Mouse (Mus musculus): Measurements from ENCODE around the gene Unc5b. TPM values are rescaled to one million over a fixed set of nuclear protein-coding genes. Genes with fewer than 3 reads are reported as not detected.
A peak's percentile ranks its signal among the peaks of the same experiment; 100 is the strongest.
"Not testable (repeated sequence)": the region's sequence is repeated elsewhere in the genome, so short reads cannot be mapped to it uniquely, and the experiment has no call there.

The Unc5b gene
- polyA plus RNA-seq, 1 experiment from 2014 or later = 7.9 TPM

GRCm38 (mm10) chr10:60743681-60744080, 87.7 kb downstream of the Unc5b start:
- WGBS = 65% methylated on average over 9 of the region's 9 CpGs
- H3K4me2 ChIP-seq (replicated peaks; ENCODE audit: low read depth, low read length) = no peak overlapping the region
- no peaks in the 10 kb centered on the region for H3K27me3 ChIP-seq (ENCODE audit: control insufficient read depth, insufficient read depth, low read length)
- ATAC-seq (ENCODE audit: low FRiP score, low TSS enrichment) = no peak
- no peaks in the 10 kb centered on the region; the same call in 1 of the 2 replicates for H3K36me3 ChIP-seq (ENCODE audit: control insufficient read depth, insufficient read depth, low read length)
- H3K27ac ChIP-seq (ENCODE audit: low read depth, low read length) = peak overlapping the region; percentile 37; the same call in 1 of the 2 replicates
- H3K4me1 ChIP-seq (ENCODE audit: control insufficient read depth, insufficient read depth, low read length) = 0 out of 2 replicates have a peak, but pooled peaks cover 5% of the 10 kb centered on the region
- H3K9me3 ChIP-seq (ENCODE audit: control insufficient read depth, low read length) = no peaks in the 10 kb centered on the region
- H3K9ac ChIP-seq (ENCODE audit: low read depth, low read length) = no peak overlapping the region
- no peak overlapping the region for H3K4me3 ChIP-seq (ENCODE audit: low read length)

GRCm38 (mm10) chr10:60742942-60743341, 88.4 kb downstream of the Unc5b start:
- Histone ChIP-seq H3K4me1 (ENCODE audit: control insufficient read depth, insufficient read depth, low read length) (0 out of 2 replicates have a peak, but pooled peaks cover 5% of the 10 kb centered on the region), H3K27ac (ENCODE audit: low read depth, low read length) (no peak overlapping the region), H3K9me3 (ENCODE audit: control insufficient read depth, low read length) (no peaks in the 10 kb centered on the region), H3K4me3 (ENCODE audit: low read length) (no peak overlapping the region), H3K27me3 (ENCODE audit: control insufficient read depth, insufficient read depth, low read length) (no peaks in the 10 kb centered on the region), H3K4me2 (replicated peaks; ENCODE audit: low read depth, low read length) (no peak overlapping the region), H3K9ac (ENCODE audit: low read depth, low read length) (no peak overlapping the region), H3K36me3 (ENCODE audit: control insufficient read depth, insufficient read depth, low read length) (no peaks in the 10 kb centered on the region; the same call in 1 of the 2 replicates)
- WGBS = 77% methylated on average over 6 of the region's 6 CpGs
- ATAC-seq (ENCODE audit: low FRiP score, low TSS enrichment) = no peak

GRCm38 (mm10) chr10:60742296-60742695, 89.1 kb downstream of the Unc5b start:
- not testable (repeated sequence) for H3K4me3 ChIP-seq (ENCODE audit: low read length); ATAC-seq (ENCODE audit: low FRiP score, low TSS enrichment)
- 62% methylated on average over 1 of the region's 1 CpGs for WGBS

GRCm38 (mm10) chr10:60741435-60741834, 89.9 kb downstream of the Unc5b start:
- Histone ChIP-seq H3K27ac (ENCODE audit: low read depth, low read length) (no peak overlapping the region), H3K4me3 (ENCODE audit: low read length) (no peak overlapping the region), H3K9me3 (ENCODE audit: control insufficient read depth, low read length) (no peaks in the 10 kb centered on the region), H3K9ac (ENCODE audit: low read depth, low read length) (no peak overlapping the region), H3K4me1 (ENCODE audit: control insufficient read depth, insufficient read depth, low read length) (peaks cover 14% of the 10 kb centered on the region; the same call in 1 of the 2 replicates), H3K4me2 (replicated peaks; ENCODE audit: low read depth, low read length) (no peak overlapping the region), H3K27me3 (ENCODE audit: control insufficient read depth, insufficient read depth, low read length) (no peaks in the 10 kb centered on the region), H3K36me3 (ENCODE audit: control insufficient read depth, insufficient read depth, low read length) (no peaks in the 10 kb centered on the region; the same call in 1 of the 2 replicates)
- WGBS = 75% methylated on average over 7 of the region's 7 CpGs
- ATAC-seq (ENCODE audit: low FRiP score, low TSS enrichment) = no peak

More at GRCm38 (mm10) chr10:60742296-60742695, 89.1 kb downstream of the Unc5b start:
- H3K4me2 ChIP-seq (replicated peaks; ENCODE audit: low read depth, low read length); H3K9ac ChIP-seq (ENCODE audit: low read depth, low read length); H3K9me3 ChIP-seq (ENCODE audit: control insufficient read depth, low read length); H3K4me1 ChIP-seq (ENCODE audit: control insufficient read depth, insufficient read depth, low read length); H3K27me3 ChIP-seq (ENCODE audit: control insufficient read depth, insufficient read depth, low read length); H3K27ac ChIP-seq (ENCODE audit: low read depth, low read length); H3K36me3 ChIP-seq (ENCODE audit: control insufficient read depth, insufficient read depth, low read length): not testable (repeated sequence)

- peaks cover 14% of the 10 kb centered on the region; the same call in 1 of the 2 replicates for H3K4me1 ChIP-seq (ENCODE audit: control insufficient read depth, insufficient read depth, low read length)
- no peak overlapping the region for H3K4me2 ChIP-seq (replicated peaks; ENCODE audit: low read depth, low read length)
- H3K27me3 ChIP-seq (ENCODE audit: control insufficient read depth, insufficient read depth, low read length) = no peaks in the 10 kb centered on the region
- H3K36me3 ChIP-seq (ENCODE audit: control insufficient read depth, insufficient read depth, low read length) = no peaks in the 10 kb centered on the region; the same call in 1 of the 2 replicates
- no peak overlapping the region for H3K9ac ChIP-seq (ENCODE audit: low read depth, low read length)
- no peaks in the 10 kb centered on the region for H3K9me3 ChIP-seq (ENCODE audit: control insufficient read depth, low read length)
- no peak overlapping the region for H3K4me3 ChIP-seq (ENCODE audit: low read length)
- no peak overlapping the region for H3K27ac ChIP-seq (ENCODE audit: low read depth, low read length)
- WGBS = 89% methylated on average over 4 of the region's 4 CpGs
- ATAC-seq (ENCODE audit: low FRiP score, low TSS enrichment) = no peak
Measured at GRCm38 (mm10) chr10:60739619-60740363, 91.6 kb downstream of the Unc5b start.

- peaks cover 14% of the 10 kb centered on the region; the same call in 1 of the 2 replicates for H3K4me1 ChIP-seq (ENCODE audit: control insufficient read depth, insufficient read depth, low read length)
- 77% methylated on average over 7 of the region's 9 CpGs for WGBS
- no peak overlapping the region for H3K9ac ChIP-seq (ENCODE audit: low read depth, low read length)
- H3K9me3 ChIP-seq (ENCODE audit: control insufficient read depth, low read length) = no peaks in the 10 kb centered on the region
- H3K36me3 ChIP-seq (ENCODE audit: control insufficient read depth, insufficient read depth, low read length) = no peaks in the 10 kb centered on the region
- H3K27ac ChIP-seq (ENCODE audit: low read depth, low read length) = no peak overlapping the region
- H3K4me2 ChIP-seq (replicated peaks; ENCODE audit: low read depth, low read length) = no peak overlapping the region
- no peaks in the 10 kb centered on the region for H3K27me3 ChIP-seq (ENCODE audit: control insufficient read depth, insufficient read depth, low read length)
- H3K4me3 ChIP-seq (ENCODE audit: low read length) = no peak overlapping the region
- ATAC-seq (ENCODE audit: low FRiP score, low TSS enrichment) = no peak
Measured at GRCm38 (mm10) chr10:60737886-60738640, 93.3 kb downstream of the Unc5b start.

- no peaks in the 10 kb centered on the region for H3K9me3 ChIP-seq (ENCODE audit: control insufficient read depth, low read length)
- peak; percentile 44; the same call in 1 of the 2 replicates for ATAC-seq (ENCODE audit: low FRiP score, low TSS enrichment)
Measured at GRCm38 (mm10) chr10:60737169-60737728, 94.1 kb downstream of the Unc5b start.

GRCm38 (mm10) chr10:60735737-60736136, 95.6 kb downstream of the Unc5b start:
- no peaks in the 10 kb centered on the region for H3K36me3 ChIP-seq (ENCODE audit: control insufficient read depth, insufficient read depth, low read length)
- H3K4me3 ChIP-seq (ENCODE audit: low read length) = no peak overlapping the region
- H3K27me3 ChIP-seq (ENCODE audit: control insufficient read depth, insufficient read depth, low read length) = no peaks in the 10 kb centered on the region
- 100% methylated on average over 1 of the region's 1 CpGs for WGBS
- no peaks in the 10 kb centered on the region for H3K9me3 ChIP-seq (ENCODE audit: control insufficient read depth, low read length)
- ATAC-seq (ENCODE audit: low FRiP score, low TSS enrichment) = no peak
- no peak overlapping the region for H3K4me2 ChIP-seq (replicated peaks; ENCODE audit: low read depth, low read length)
- H3K27ac ChIP-seq (ENCODE audit: low read depth, low read length) = no peak overlapping the region
- H3K9ac ChIP-seq (ENCODE audit: low read depth, low read length) = no peak overlapping the region
- peaks cover 14% of the 10 kb centered on the region; the same call in 1 of the 2 replicates for H3K4me1 ChIP-seq (ENCODE audit: control insufficient read depth, insufficient read depth, low read length)

More at GRCm38 (mm10) chr10:60737169-60737728, 94.1 kb downstream of the Unc5b start:
- no peaks in the 10 kb centered on the region for H3K36me3 ChIP-seq (ENCODE audit: control insufficient read depth, insufficient read depth, low read length)
- H3K4me1 ChIP-seq (ENCODE audit: control insufficient read depth, insufficient read depth, low read length) = peaks cover 14% of the 10 kb centered on the region; the same call in 1 of the 2 replicates
- H3K27ac ChIP-seq (ENCODE audit: low read depth, low read length) = no peak overlapping the region
- no peak overlapping the region for H3K4me3 ChIP-seq (ENCODE audit: low read length)
- H3K4me2 ChIP-seq (replicated peaks; ENCODE audit: low read depth, low read length) = no peak overlapping the region
- 27% methylated on average over 11 of the region's 11 CpGs for WGBS
- H3K27me3 ChIP-seq (ENCODE audit: control insufficient read depth, insufficient read depth, low read length) = no peaks in the 10 kb centered on the region
- no peak overlapping the region for H3K9ac ChIP-seq (ENCODE audit: low read depth, low read length)
